Mouse (Mus musculus): Measurements from ENCODE around the gene Eef2. TPM values are rescaled to one million over a fixed set of nuclear protein-coding genes. Genes with fewer than 3 reads are reported as not detected.

Gene Eef2
- 100 to 1,000 TPM; 857 to 954 TPM for total RNA-seq (2021)

GRCm38 (mm10) chr10:81176466-81177271, at the start of gene Eef2:
Gene Eef2, plus strand, starts transcription at chr10:81176631.
- intact Hi-C loops (cut with DNase I): loop anchor here (5.0 kb wide), 1 partner anchor 34 kb away; no protein-coding TSS in a partner anchor
- DNase-seq (ENCODE audit: low spot score in 2 of 2): peak; percentile 98 to 99

GRCm38 (mm10) chr10:81134181-81134587, 42.2 kb upstream of the Eef2 start:
- intact Hi-C loops (cut with DNase I): no loop called here
- no peak for DNase-seq (ENCODE audit: low spot score in 2 of 2)

- DNase-seq (ENCODE audit: low spot score in 2 of 2): peak in 1 of 2 experiments; percentile 69
- intact Hi-C loops (cut with DNase I): no loop called here
Measured at GRCm38 (mm10) chr10:81134966-81135681, 41.3 kb upstream of the Eef2 start, which contains the start of gene Zbtb7a. Gene Zbtb7a, plus strand, starts transcription at chr10:81135220.

- DNase-seq (ENCODE audit: low spot score in 2 of 2): peak; percentile 78
- intact Hi-C loops (cut with DNase I): no loop called here
Measured at GRCm38 (mm10) chr10:81135831-81136705, 40.4 kb upstream of the Eef2 start.

- intact Hi-C loops (cut with DNase I): no loop called here
Measured at GRCm38 (mm10) chr10:81136706-81137231, 39.7 kb upstream of the Eef2 start.

GRCm38 (mm10) chr10:81137252-81138130, 38.9 kb upstream of the Eef2 start:
- intact Hi-C loops (cut with DNase I): no loop called here

More at GRCm38 (mm10) chr10:81136706-81137231, 39.7 kb upstream of the Eef2 start:
- DNase-seq (ENCODE audit: low spot score in 2 of 2): peak; percentile 78 to 84

GRCm38 (mm10) chr10:81138131-81138782, 38.2 kb upstream of the Eef2 start:
- intact Hi-C loops (cut with DNase I): no loop called here
- DNase-seq (ENCODE audit: low spot score in 2 of 2): no peak

More at GRCm38 (mm10) chr10:81137252-81138130, 38.9 kb upstream of the Eef2 start:
- DNase-seq (ENCODE audit: low spot score in 2 of 2): peak; percentile 100

- DNase-seq (ENCODE audit: low spot score in 2 of 2): no peak
- intact Hi-C loops (cut with DNase I): no loop called here
Measured at GRCm38 (mm10) chr10:81138821-81139528, 37.5 kb upstream of the Eef2 start.

GRCm38 (mm10) chr10:81139529-81139846, 36.9 kb upstream of the Eef2 start:
- no peak for DNase-seq (ENCODE audit: low spot score in 2 of 2)
- intact Hi-C loops (cut with DNase I): no loop called here

GRCm38 (mm10) chr10:81140005-81140404, 36.4 kb upstream of the Eef2 start:
- no peak for DNase-seq (ENCODE audit: low spot score in 2 of 2)
- intact Hi-C loops (cut with DNase I): loop anchor here (5.0 kb wide), 1 partner anchor 37 kb away; the partner anchor contains the start of gene Eef2

- DNase-seq (ENCODE audit: low spot score in 2 of 2): no peak
- intact Hi-C loops (cut with DNase I): loop anchor here (5.0 kb wide), 1 partner anchor 36 kb away; the partner anchor contains the start of gene Eef2
Measured at GRCm38 (mm10) chr10:81140717-81141454, 35.5 kb upstream of the Eef2 start.

GRCm38 (mm10) chr10:81141455-81142210, 34.8 kb upstream of the Eef2 start:
- intact Hi-C loops (cut with DNase I): loop anchor here (5.0 kb wide), 1 partner anchor 36 kb away; the partner anchor contains the start of gene Eef2
- DNase-seq (ENCODE audit: low spot score in 2 of 2): no peak

GRCm38 (mm10) chr10:81142551-81142981, 33.9 kb upstream of the Eef2 start:
- intact Hi-C loops (cut with DNase I): loop anchor here (5.0 kb wide), 1 partner anchor 35 kb away; the partner anchor contains the start of gene Eef2
- no peak for DNase-seq (ENCODE audit: low spot score in 2 of 2)

GRCm38 (mm10) chr10:81143157-81143633, 33.2 kb upstream of the Eef2 start:
- intact Hi-C loops (cut with DNase I): loop anchor here (5.0 kb wide), 1 partner anchor 34 kb away; the partner anchor contains the start of gene Eef2
- no peak for DNase-seq (ENCODE audit: low spot score in 2 of 2)

GRCm38 (mm10) chr10:81143845-81144437, 32.5 kb upstream of the Eef2 start:
- intact Hi-C loops (cut with DNase I): loop anchor here (5.0 kb wide), 1 partner anchor 33 kb away; the partner anchor contains the start of gene Eef2
- no peak for DNase-seq (ENCODE audit: low spot score in 2 of 2)

All from left cerebral cortex, postnatal 36 days (tissue).